Comparison of ENCODE assay signal across 17 mouse cellular contexts in genomic region chr19:14493047-14493446, GRCm38 (mm10).
"Had no signal": no experiment of that assay in that cellular context is flagged by ENCODE, and none has a peak within 500 bp of the region (broad histone marks: within the 10 kb centered on the region; RNA-seq: fewer than 3 reads in every experiment).

No protein-coding gene starts in this region.

- DNase-seq: kidney, adult 11 months; kidney, adult 9 months; kidney, postnatal 36 days; lung, embryonic 14.5 days; lung, postnatal 10 days; midbrain, embryonic 14.5 days; right cerebral cortex, adult 18-20 months; right cerebral cortex, postnatal 25 days; thymus, adult 2 months; thymus, postnatal 25 days had no signal

- H3K9me3 ChIP-seq: limb, embryonic 15.5 days; liver, embryonic 12.5 days; midbrain, embryonic 10.5 days; neural tube, embryonic 15.5 days had no signal

- H3K27ac ChIP-seq: kidney, postnatal 0 days; left cerebral cortex, adult 2 months; limb, embryonic 15.5 days; liver, embryonic 12.5 days; midbrain, embryonic 10.5 days; neural tube, embryonic 15.5 days had no signal

- ATAC-seq: liver, embryonic 12.5 days had no signal

- H3K4me2 ChIP-seq: limb, embryonic 15.5 days; liver, embryonic 12.5 days; lung, embryonic 14.5 days; neural tube, embryonic 15.5 days had no signal

- H3K4me1 ChIP-seq: limb, embryonic 15.5 days; neural tube, embryonic 15.5 days had no signal

- H3K4me3 ChIP-seq: left cerebral cortex, adult 2 months; limb, embryonic 15.5 days; liver, embryonic 12.5 days; midbrain, embryonic 10.5 days; myocyte; neural tube, embryonic 15.5 days had no signal

- H3K36me3 ChIP-seq: limb, embryonic 15.5 days; liver, embryonic 12.5 days; neural tube, embryonic 15.5 days had no signal

- H3K9ac ChIP-seq: limb, embryonic 15.5 days; liver, embryonic 12.5 days; lung, embryonic 14.5 days; neural tube, embryonic 15.5 days had no signal

- H3K27me3 ChIP-seq: limb, embryonic 15.5 days; liver, embryonic 12.5 days; neural tube, embryonic 15.5 days had no signal
